Mouse (Mus musculus) kidney, adult 2 months (tissue): Measurements from ENCODE around the gene Zfhx2.

Experiments
- CTCF ChIP-seq: fragments of 200-500 bp; conservative IDR thresholded peaks from 2 replicates; pipeline ENCODE4 v1.5.1; 2011; ENCODE audit warnings: low read depth, mild to moderate bottlenecking, control low read depth, low read length, moderate library complexity, mixed read lengths; ENCODE audit not compliant: insufficient read depth, insufficient read length
- POLR2A ChIP-seq: fragments of 200-500 bp; IDR thresholded peaks from one replicate; pipeline ENCODE4 v1.6.1; 2011; ENCODE audit warnings: low read depth, low read length, control low read depth

- no peak for TF ChIP-seq CTCF
- no peak for TF ChIP-seq POLR2A
Measured at GRCm38 (mm10) chr14:55076956-55077355, 15.2 kb downstream of the Zfhx2 start.
